Mouse (Mus musculus): ENCODE results near the gene Clec12b.

Clec12b gene

GRCm38 (mm10) chr6:129385774-129386173 lies at the start of gene Clec12b:
Clec12b (minus strand) TSS chr6:129385874.
- no peak for DNase-seq (ENCODE audit: low spot score)

- no peak for DNase-seq (ENCODE audit: low spot score)
Observed at GRCm38 (mm10) chr6:129434239-129434638, 48.6 kb upstream of the Clec12b start.

- no peak for DNase-seq (ENCODE audit: low spot score)
Observed at GRCm38 (mm10) chr6:129427281-129427680, 41.6 kb upstream of the Clec12b start.

DNA sequence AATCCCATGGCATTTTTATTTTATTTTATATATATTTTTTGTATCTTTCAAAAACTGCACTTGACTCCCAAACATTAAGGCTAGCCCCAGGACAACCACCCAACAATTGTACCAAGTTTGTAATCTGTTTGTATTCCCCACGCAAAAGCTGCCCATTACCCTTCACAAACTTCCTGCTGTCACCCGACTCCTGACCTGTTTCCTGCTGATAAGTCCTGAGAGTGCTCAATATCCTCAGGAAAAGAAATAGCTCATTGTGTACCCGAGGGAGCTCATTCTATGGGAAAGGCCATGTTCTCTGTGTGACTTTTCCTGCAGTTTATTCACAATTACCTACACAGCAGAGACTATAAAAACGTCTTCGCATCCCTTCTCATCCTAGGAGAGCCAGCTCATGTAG lies 40.1 kb upstream of the Clec12b start:
- no peak for DNase-seq (ENCODE audit: low spot score)

GRCm38 (mm10) chr6:129425217-129425616 lies 39.5 kb upstream of the Clec12b start:
- DNase-seq (ENCODE audit: low spot score) = no peak

DNA sequence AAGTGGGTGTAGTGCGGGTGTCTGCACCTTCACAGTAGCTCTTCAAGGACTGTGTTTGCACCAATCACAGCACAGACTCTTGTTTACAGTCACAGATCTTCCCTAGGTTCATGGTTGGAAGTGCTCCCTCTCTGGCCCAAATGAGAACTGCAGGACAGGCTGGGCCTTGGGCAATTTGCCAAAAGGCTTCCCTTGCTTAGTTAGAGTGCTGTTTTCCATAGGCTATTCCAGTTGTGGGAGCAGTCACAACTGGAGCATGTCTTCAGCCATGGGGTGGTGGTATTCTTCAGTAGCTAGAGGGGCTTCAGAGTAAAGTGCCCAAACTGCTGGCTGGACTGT lies 38.0 kb upstream of the Clec12b start:
- peak; percentile 80 for DNase-seq (ENCODE audit: low spot score)

DNA sequence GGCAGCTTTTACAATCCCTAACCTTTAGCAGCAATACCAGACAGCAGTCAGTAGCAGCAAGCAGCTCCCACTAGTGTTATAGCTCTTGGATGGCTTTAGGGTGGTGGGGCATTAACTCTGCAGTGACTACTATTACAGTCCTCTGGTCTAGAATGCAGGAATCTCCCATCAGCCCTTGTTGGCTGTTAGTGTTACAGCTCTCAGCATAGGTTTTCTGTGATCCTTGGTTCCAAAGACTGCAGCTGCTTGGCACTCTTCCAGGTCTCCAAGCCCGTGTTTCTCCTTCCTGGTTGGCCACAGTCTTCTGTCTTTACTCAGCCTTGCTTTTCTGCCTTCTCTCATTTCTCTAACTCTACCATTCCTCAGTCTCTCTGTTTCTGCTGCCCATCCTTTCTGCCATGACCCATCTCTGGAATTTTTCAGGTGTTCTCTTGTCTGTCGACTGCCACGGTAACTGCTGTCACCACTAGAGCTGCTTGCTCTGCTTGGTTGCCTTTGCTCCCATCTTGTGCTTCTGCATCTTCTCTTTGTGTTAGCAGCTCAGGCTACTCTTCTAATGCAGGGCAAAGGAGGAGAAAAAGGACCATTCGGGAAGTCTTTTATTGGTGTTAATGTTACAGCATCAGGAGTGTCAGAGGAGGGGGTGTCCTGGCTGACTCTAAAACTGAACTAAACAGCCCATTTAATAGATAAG lies 37.5 kb upstream of the Clec12b start:
- no peak for DNase-seq (ENCODE audit: low spot score)

DNA sequence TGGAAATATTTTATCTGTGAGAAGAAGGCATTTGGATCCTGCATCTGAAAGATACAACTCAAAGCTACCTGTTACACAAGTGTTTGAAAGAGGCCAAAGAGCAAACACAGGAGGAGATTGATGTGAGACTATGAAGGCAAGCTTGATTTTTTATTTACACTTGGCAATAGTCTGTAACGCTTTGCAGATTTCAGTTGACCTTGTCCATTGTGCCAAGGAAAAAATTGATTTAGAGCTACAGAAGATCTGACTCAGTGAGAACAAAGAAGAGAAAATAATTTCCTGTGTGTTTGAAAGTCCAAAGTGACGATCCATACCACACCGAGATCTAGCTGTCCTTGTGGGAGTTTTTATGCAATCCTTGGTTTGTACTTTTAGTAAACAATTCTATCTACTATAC lies 36.6 kb upstream of the Clec12b start:
- no peak for DNase-seq (ENCODE audit: low spot score)

GRCm38 (mm10) chr6:129414177-129414576 lies 28.5 kb upstream of the Clec12b start:
- no peak for DNase-seq (ENCODE audit: low spot score)

DNA sequence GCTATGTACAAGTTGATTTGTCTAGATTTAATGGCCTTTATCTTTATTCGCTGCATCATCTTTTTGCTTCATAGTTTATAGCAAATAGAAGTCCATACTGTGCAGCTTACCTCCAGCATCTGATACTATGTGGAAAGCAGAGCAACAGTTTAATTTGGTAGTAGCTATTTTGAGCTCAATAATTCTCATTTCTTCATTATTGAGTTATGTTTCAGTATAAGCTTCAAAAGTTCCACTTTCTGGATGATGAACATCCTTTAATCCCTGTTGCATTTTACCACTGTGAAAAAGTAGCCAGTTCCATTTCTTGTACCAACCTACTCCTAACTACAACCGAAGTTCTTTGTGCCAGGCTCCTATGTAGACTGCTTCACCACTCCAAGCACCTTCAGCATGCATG lies 22.9 kb upstream of the Clec12b start, which contains the start of gene Clec9a:
Gene Clec9a (plus strand): TSS at position 301 of the 400 bp plus-strand sequence.
- no peak for DNase-seq (ENCODE audit: low spot score)

- no peak for DNase-seq (ENCODE audit: low spot score)
Observed at GRCm38 (mm10) chr6:129407324-129407723, 21.6 kb upstream of the Clec12b start.

DNA sequence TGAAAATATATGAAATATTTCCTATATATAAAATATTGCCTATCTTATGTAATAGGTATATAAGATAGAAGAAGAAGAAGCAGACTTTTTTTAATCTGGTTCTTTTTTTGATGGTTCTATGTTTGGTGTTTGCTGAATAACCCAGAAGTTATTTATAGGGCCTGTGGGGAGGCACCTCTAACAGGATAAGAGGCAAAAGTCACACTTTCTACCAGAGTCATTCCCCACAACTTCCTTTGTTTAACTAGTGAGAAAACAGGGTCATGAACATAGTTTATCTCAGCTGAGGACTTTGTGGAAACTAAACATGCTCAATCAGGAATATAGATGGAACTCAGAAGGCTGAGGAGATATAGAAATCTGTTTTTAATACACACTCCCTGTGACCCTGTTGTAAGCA lies 20.3 kb upstream of the Clec12b start:
- DNase-seq (ENCODE audit: low spot score) = no peak

DNA sequence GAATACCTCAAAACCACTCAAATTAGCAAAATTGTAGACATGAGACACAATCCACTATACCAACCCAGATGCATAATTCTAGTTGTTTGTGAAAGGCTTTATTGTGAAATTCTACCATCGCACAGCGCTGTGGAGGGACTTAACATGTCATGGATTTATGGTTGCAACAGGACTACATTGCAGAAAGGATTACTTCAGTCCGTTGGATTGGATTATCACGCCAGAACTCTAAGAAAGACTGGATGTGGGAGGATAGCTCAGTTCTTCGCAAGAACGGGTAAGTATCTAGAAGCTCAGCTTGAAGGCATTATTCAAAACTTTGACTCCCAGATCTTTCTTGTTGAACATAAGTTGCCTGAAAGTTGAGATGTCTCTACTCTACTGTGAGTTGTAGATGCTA lies 17.7 kb upstream of the Clec12b start:
- no peak for DNase-seq (ENCODE audit: low spot score)

DNA sequence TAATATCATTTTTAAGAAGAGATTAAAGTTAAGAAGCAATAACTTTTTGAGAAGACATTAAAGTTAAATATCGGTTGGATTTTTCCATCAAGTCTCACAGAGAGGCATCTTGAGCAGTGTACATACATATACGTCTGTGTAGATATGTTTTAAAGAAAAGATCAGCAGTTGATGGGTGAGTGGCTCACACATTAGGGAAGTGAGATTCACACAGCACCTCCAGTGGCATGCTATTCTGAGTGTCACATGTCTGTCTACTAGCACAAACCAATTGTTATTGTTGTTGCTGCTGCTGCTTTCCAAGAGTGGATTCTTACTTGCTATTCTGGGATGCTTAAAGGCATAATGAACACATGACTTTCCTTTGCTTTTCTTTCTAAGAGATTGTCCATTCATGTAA lies 16.7 kb upstream of the Clec12b start:
- no peak for DNase-seq (ENCODE audit: low spot score)

GRCm38 (mm10) chr6:129399945-129400344 lies 14.3 kb upstream of the Clec12b start:
- peak; percentile 4 for DNase-seq (ENCODE audit: low spot score)

DNA sequence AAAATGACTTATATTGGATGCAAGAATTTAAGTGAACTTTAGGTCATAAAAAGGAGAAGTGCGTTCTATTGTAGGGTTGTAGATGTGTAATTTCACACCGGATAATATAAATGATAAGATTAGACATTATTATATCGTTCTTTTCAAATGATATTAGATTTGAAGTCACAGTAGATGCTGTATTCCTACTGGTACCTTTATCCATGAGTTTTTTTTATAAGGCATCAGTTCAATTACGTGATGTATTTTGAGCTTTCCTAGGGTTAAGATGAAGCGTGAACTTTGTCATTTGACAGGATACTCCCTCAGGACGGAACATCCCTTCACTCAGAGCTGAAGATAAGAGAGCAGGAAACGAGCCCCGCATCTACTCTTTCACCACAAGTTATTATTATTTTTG lies 11.3 kb upstream of the Clec12b start, which contains the start of gene Clec1b:
Gene Clec1b (plus strand): TSS at position 301 of the 400 bp plus-strand sequence.
- DNase-seq (ENCODE audit: low spot score) = no peak

DNA sequence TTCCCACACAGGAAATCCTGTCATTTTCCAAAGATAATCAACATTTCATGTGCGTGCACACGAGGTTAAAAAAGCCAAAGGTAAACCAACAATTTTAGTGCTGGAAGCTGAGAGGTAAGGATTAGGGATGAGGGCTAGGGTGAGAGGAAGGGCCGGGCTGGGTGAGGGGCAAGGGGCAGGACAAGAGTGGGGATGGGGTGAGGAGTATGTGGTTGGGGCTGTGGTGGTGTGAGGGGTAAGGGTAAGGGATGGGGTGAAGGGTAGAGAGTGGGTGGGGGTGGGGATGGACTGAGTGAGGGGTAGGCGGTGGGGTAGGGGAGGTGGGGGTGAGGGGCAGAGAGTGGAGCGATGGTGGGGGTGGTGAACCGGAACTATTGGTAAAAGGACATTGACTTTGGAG lies 8.1 kb upstream of the Clec12b start:
- DNase-seq (ENCODE audit: low spot score) = no peak

GRCm38 (mm10) chr6:129393087-129393720 lies 7.5 kb upstream of the Clec12b start:
- DNase-seq (ENCODE audit: low spot score) = no peak

GRCm38 (mm10) chr6:129385000-129385399 lies 674 bp downstream of the Clec12b start:
- no peak for DNase-seq (ENCODE audit: low spot score)

DNA sequence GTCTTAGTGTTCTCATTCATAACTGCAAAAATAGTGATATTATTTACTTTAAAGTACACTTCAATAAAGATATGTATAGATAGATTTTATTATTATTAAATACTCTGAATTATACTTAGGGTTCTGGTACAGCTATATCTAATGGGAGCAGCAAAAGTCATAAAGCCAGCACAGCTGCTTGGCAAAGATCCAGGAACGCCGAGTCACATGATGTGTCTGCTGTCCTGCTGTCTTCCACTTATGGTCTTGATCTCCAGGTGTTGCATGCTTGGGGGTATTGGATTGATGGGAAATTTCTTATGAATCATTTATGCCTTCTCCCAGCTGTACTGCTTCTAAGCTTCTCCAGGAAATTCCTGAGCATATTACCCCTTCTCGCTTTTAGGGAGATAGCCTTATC lies 2.2 kb downstream of the Clec12b start:
- no peak for DNase-seq (ENCODE audit: low spot score)

DNA sequence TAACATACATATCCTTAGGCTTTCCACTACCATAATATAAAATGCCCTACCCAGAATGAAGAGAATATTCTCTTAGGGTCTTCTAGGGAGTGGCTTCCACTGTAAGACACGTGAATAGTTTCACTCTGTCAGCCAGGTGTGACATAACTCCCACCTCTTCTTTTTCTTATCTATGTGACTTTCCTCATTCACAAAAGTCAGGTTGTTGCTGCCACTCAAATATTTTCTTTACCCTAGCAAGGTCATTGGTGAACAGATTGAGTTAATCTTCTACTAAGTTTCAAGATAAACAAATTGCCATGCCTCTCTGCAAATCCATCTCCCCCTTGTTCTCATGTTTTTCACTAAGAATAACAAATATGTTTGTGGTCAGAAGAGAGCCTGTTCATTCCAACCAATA lies 3.9 kb downstream of the Clec12b start:
- DNase-seq (ENCODE audit: low spot score) = no peak

DNA sequence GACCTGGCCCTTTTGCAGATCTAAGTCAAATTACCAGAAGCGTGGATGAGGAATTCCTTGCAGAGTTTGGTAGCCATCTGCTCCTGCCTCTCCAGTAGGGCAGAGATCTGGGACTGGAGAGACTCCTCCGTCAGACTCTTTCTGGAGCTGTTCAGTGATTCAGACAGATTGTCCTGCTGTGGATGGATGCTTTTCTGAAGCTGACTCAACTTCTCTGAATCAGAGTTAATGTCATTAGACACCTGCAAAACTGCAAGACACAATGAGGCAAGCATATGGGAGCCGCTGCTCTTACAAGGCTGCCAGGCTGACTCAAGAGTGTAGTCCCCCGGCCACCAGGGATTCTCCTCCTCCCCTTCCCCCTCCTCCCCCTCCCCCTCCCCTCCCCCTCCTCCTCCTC lies 5.2 kb downstream of the Clec12b start:
- no peak for DNase-seq (ENCODE audit: low spot score)

GRCm38 (mm10) chr6:129374937-129375471 lies 10.7 kb downstream of the Clec12b start:
- DNase-seq (ENCODE audit: low spot score) = no peak

Measured in ovary, postnatal 14 days (tissue).